Mouse (Mus musculus) G1E (cell line): Measurements from ENCODE around the gene Ccno.

Experiments used
- CTCF ChIP-seq: IDR thresholded peaks from 2 replicates; pipeline ENCODE4 v1.5.1; 2012; ENCODE audit warnings: low read depth, low read length, inconsistent platforms, mixed read lengths
- GATA1 ChIP-seq: IDR thresholded peaks from 2 replicates; pipeline ENCODE4 v1.6.1; 2012; ENCODE audit warnings: borderline replicate concordance, low read length, inconsistent platforms, mixed read lengths
- GATA2 ChIP-seq: IDR thresholded peaks from 2 replicates; pipeline ENCODE4 v1.6.1; 2012; ENCODE audit warnings: low read depth, low read length, inconsistent platforms, borderline replicate concordance
- POLR2AphosphoS5 ChIP-seq: IDR thresholded peaks from 2 replicates; pipeline ENCODE4 v1.6.1; 2012; ENCODE audit warnings: low read depth, low read length, inconsistent platforms; ENCODE audit not compliant: insufficient replicate concordance
- TAL1 ChIP-seq: conservative IDR thresholded peaks from 2 replicates; pipeline ENCODE4 v1.6.1; 2012; ENCODE audit warnings: low read depth, low read length, inconsistent platforms, mixed read lengths

DNA sequence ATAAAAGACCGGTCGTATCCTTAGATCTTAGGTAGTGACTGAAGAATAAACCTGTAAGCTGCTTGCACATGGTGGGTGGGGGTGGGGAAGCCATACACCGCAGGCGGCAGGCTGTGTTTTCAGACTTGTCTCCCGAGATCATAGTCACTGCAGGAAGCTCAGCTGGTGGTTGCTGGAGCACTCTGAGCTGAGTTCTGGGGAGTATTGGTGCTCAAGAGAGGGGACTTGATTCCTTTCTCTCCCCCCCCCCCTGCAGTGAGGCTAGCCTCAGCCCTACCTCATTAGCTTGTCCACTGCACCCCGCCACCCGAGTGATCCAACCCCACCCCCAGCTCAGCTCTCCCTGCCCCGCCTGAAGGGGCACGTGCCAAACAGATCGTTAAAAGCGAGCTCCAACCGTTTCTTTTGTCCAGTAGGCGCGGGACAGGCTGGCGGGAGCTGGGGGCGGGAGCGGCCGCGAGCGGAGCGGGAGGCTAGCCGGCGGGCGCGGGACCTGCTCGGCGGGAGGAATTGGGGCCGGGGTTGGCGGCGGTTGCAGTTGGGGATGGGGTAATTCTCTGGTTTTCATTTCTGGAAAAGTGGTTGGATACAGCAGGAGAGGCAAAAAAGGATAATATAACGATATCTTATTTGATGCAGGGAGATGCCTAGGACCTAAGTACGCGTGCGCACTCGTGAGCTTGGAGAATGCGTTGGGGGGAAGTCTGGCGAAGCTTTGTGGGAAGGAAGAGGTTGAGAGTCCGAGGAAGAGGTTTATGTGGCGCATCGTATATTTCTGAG, 44.4 kb downstream of the Ccno start:
- TF ChIP-seq CTCF, result no peak
- TF ChIP-seq GATA1, result no peak
- no peak for TF ChIP-seq POLR2AphosphoS5
- TF ChIP-seq GATA2, result no peak
- TF ChIP-seq TAL1, result no peak
